Mouse (Mus musculus) heart, embryonic 11.5 days (tissue): Measurements from ENCODE around the gene Cnksr3. TPM values are rescaled to one million over a fixed set of nuclear protein-coding genes. Genes with fewer than 3 reads are reported as not detected.

Experiments
- ATAC-seq: fragments of 200-750 bp; cut with Nextera tagmentation; replicated peaks from 2 replicates; pipeline ENCODE4 v1.8.0; 2017; ENCODE audit warnings: moderate library complexity; ENCODE audit not compliant: insufficient number of reproducible peaks, low FRiP score, low TSS enrichment
- H3K27ac ChIP-seq: fragments of 300-500 bp; sonication (generic); 2 replicates; pipeline ENCODE4 v1.5.1; 2014; ENCODE audit warnings: mild to moderate bottlenecking, low read depth, low read length
- H3K27me3 ChIP-seq: fragments of 300-500 bp; sonication (generic); 2 replicates; pipeline ENCODE4 v1.6.1; 2014; ENCODE audit warnings: mild to moderate bottlenecking, low read length, mixed read lengths; ENCODE audit not compliant: control insufficient read depth, insufficient read depth
- H3K36me3 ChIP-seq: fragments of 300-500 bp; sonication (generic); 2 replicates; pipeline ENCODE4 v1.6.1; 2014; ENCODE audit warnings: mild to moderate bottlenecking, low read length, moderate library complexity, mixed read lengths; ENCODE audit not compliant: control insufficient read depth, insufficient read depth
- H3K4me1 ChIP-seq: fragments of 300-500 bp; sonication (generic); 2 replicates; pipeline ENCODE4 v1.6.1; 2014; ENCODE audit warnings: low read length; ENCODE audit not compliant: control insufficient read depth, insufficient read depth
- H3K4me2 ChIP-seq: fragments of 300-500 bp; sonication (generic); 2 replicates; pipeline ENCODE4 v1.6.1; 2014; ENCODE audit warnings: mild to moderate bottlenecking, moderate library complexity
- H3K4me3 ChIP-seq: fragments of 300-500 bp; sonication (generic); 2 replicates; pipeline ENCODE4 v1.5.1; 2014; ENCODE audit warnings: low read depth, low read length
- H3K9ac ChIP-seq: fragments of 300-500 bp; sonication (generic); 2 replicates; pipeline ENCODE4 v1.6.1; 2014; ENCODE audit warnings: mild to moderate bottlenecking, low read depth, low read length, moderate library complexity
- H3K9me3 ChIP-seq: fragments of 300-500 bp; sonication (generic); replicated peaks from 2 replicates; pipeline ENCODE4 v1.6.1; 2016; ENCODE audit warnings: low read length; ENCODE audit not compliant: control insufficient read depth
- WGBS: fragments of 180-500 bp; shearing (Covaris S2); extraction: QIAGEN DNeasy Blood & Tissue Kit; methylation state at CpG from one replicate; pipeline ENCODE4 v1.1.7; 2014; ENCODE audit not compliant: insufficient replicate concordance; 5-methylcytosine and 5-hydroxymethylcytosine counted together
- polyA plus RNA-seq: library from polyadenylated mRNA; unstranded; fragments of >200 nt; fragmentation: Nextera tagmentation; extraction: Ambion mirVana; gene quantifications from 2 replicates; pipeline ENCODE4 v1.2.1, GENCODE M21; 2014

Cnksr3 gene
- polyA plus RNA-seq, 1 experiment from 2014 or later: 3.9 TPM

GRCm38 (mm10) chr10:7145614-7146013 lies 66.4 kb downstream of the Cnksr3 start:
- H3K27ac ChIP-seq: no peak overlapping the region
- no peak overlapping the region for H3K9ac ChIP-seq
- no peak for ATAC-seq
- H3K27me3 ChIP-seq: no peaks in the 10 kb centered on the region
- H3K4me3 ChIP-seq: no peak overlapping the region
- H3K4me2 ChIP-seq: no peak overlapping the region
- no peaks in the 10 kb centered on the region; the same call in 1 of the 2 replicates for H3K36me3 ChIP-seq
- H3K9me3 ChIP-seq: no peaks in the 10 kb centered on the region
- no peaks in the 10 kb centered on the region for H3K4me1 ChIP-seq
- WGBS: 74% methylated on average over 5 of the region's 5 CpGs

- Histone ChIP-seq H3K27ac (no peak overlapping the region), H3K4me2 (no peak overlapping the region), H3K27me3 (no peaks in the 10 kb centered on the region), H3K36me3 (no peaks in the 10 kb centered on the region; the same call in 1 of the 2 replicates), H3K9ac (no peak overlapping the region), H3K4me3 (no peak overlapping the region), H3K4me1 (no peaks in the 10 kb centered on the region), H3K9me3 (no peaks in the 10 kb centered on the region)
- WGBS: 67% methylated on average over 13 of the region's 13 CpGs
- ATAC-seq: no peak
Measured at GRCm38 (mm10) chr10:7144081-7144783, 67.8 kb downstream of the Cnksr3 start.

GRCm38 (mm10) chr10:7142287-7142686 lies 69.8 kb downstream of the Cnksr3 start:
- Histone ChIP-seq H3K9me3 (no peaks in the 10 kb centered on the region), H3K4me2 (no peak overlapping the region), H3K27ac (no peak overlapping the region), H3K4me3 (no peak overlapping the region), H3K4me1 (no peaks in the 10 kb centered on the region), H3K9ac (no peak overlapping the region), H3K36me3 (no peaks in the 10 kb centered on the region; the same call in 1 of the 2 replicates), H3K27me3 (no peaks in the 10 kb centered on the region)
- WGBS: 74% methylated on average over 8 of the region's 8 CpGs
- ATAC-seq: no peak

GRCm38 (mm10) chr10:7140282-7140681 lies 71.8 kb downstream of the Cnksr3 start:
- 83% methylated on average over 6 of the region's 6 CpGs for WGBS

GRCm38 (mm10) chr10:7138049-7138448 lies 74.0 kb downstream of the Cnksr3 start:
- Histone ChIP-seq H3K36me3 (no peaks in the 10 kb centered on the region; the same call in 1 of the 2 replicates), H3K9ac (no peak overlapping the region), H3K4me3 (no peak overlapping the region), H3K4me1 (no peaks in the 10 kb centered on the region), H3K27ac (no peak overlapping the region), H3K9me3 (no peaks in the 10 kb centered on the region), H3K4me2 (no peak overlapping the region), H3K27me3 (no peaks in the 10 kb centered on the region)
- WGBS: 86% methylated on average over 12 of the region's 12 CpGs
- ATAC-seq: no peak

More at GRCm38 (mm10) chr10:7140282-7140681, 71.8 kb downstream of the Cnksr3 start:
- Histone ChIP-seq H3K27me3 (no peaks in the 10 kb centered on the region), H3K4me3 (no peak overlapping the region), H3K36me3 (no peaks in the 10 kb centered on the region; the same call in 1 of the 2 replicates), H3K9ac (no peak overlapping the region), H3K4me2 (no peak overlapping the region), H3K9me3 (no peaks in the 10 kb centered on the region), H3K27ac (no peak overlapping the region), H3K4me1 (no peaks in the 10 kb centered on the region)
- no peak for ATAC-seq

- no peaks in the 10 kb centered on the region for H3K9me3 ChIP-seq
- H3K9ac ChIP-seq: no peak overlapping the region
- H3K27me3 ChIP-seq: no peaks in the 10 kb centered on the region
- H3K4me1 ChIP-seq: no peaks in the 10 kb centered on the region
- no peak overlapping the region for H3K4me3 ChIP-seq
- peaks cover 3% of the 10 kb centered on the region; the same call in 1 of the 2 replicates for H3K36me3 ChIP-seq
- H3K27ac ChIP-seq: no peak overlapping the region
- no peak for ATAC-seq
- H3K4me2 ChIP-seq: no peak overlapping the region
- 80% methylated on average over 2 of the region's 2 CpGs for WGBS
Measured at GRCm38 (mm10) chr10:7135751-7136150, 76.3 kb downstream of the Cnksr3 start.

- no peak for ATAC-seq
- Histone ChIP-seq H3K27me3 (no peaks in the 10 kb centered on the region), H3K36me3 (peaks cover 3% of the 10 kb centered on the region; the same call in 1 of the 2 replicates), H3K4me1 (no peaks in the 10 kb centered on the region), H3K27ac (no peak overlapping the region), H3K4me2 (no peak overlapping the region), H3K4me3 (no peak overlapping the region), H3K9ac (no peak overlapping the region), H3K9me3 (no peaks in the 10 kb centered on the region)
- 86% methylated on average over 5 of the region's 5 CpGs for WGBS
Measured at GRCm38 (mm10) chr10:7133005-7133404, 79.0 kb downstream of the Cnksr3 start.

- Histone ChIP-seq H3K9me3 (no peaks in the 10 kb centered on the region), H3K4me2 (no peak overlapping the region), H3K27ac (no peak overlapping the region), H3K27me3 (no peaks in the 10 kb centered on the region), H3K9ac (no peak overlapping the region), H3K4me1 (no peaks in the 10 kb centered on the region), H3K36me3 (peaks cover 4% of the 10 kb centered on the region; the same call in 1 of the 2 replicates), H3K4me3 (no peak overlapping the region)
- 86% methylated on average over 3 of the region's 3 CpGs for WGBS
- ATAC-seq: no peak
Measured at GRCm38 (mm10) chr10:7131441-7131840, 80.6 kb downstream of the Cnksr3 start.

- Histone ChIP-seq H3K9me3 (no peaks in the 10 kb centered on the region), H3K27ac (no peak overlapping the region), H3K27me3 (no peaks in the 10 kb centered on the region), H3K4me1 (no peaks in the 10 kb centered on the region), H3K9ac (no peak overlapping the region), H3K4me3 (no peak overlapping the region), H3K36me3 (0 out of 2 replicates have a peak, but pooled peaks cover 5% of the 10 kb centered on the region), H3K4me2 (no peak overlapping the region)
- WGBS: 87% methylated on average over 9 of the region's 9 CpGs
- no peak for ATAC-seq
Measured at GRCm38 (mm10) chr10:7127828-7128227, 84.2 kb downstream of the Cnksr3 start.
